Mouse (Mus musculus): ENCODE measurements around the gene Dna2. TPM values are rescaled to one million over a fixed set of nuclear protein-coding genes. Genes with fewer than 3 reads are reported as not detected.

The Dna2 gene
- 5.7 and 7.3 TPM in 2 replicates for polyA plus RNA-seq (2012; rRNA removed)

DNA sequence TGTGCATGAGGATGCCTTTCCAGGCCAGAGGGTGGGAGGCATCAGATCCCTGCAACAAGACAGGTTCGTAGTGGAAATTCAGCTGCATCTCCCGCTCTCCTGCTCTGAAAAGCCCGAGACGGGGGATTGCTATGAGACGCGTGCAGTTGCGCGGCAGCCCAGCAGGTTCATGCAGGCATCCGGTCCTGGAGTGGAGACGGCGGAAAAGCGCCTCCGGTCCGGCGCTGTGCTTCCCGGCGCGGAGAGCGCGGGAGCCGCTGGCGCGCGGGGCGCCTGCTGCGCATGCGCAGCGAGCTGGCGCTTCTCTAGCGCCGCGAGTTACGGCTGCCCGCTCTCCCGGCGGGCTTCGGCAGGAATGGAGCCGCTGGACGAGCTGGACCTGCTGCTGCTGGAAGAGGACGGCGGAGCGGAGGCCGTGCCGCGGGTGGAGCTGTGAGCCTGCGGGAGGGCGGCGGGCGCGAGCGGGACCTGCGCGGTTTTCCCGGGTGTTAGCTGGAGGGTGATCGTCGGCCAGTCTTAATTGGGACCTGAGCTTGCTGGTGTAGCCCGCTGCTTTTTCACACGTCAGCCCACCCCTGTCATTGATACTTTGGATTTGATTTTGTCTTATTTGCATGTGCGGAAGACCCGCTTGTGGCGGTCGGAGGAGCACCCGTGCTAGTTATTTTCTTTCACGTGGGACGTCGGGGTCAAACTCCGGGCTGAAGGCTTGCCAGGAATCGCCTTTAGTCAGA lies at the start of gene Dna2:
Gene Dna2, plus strand, starts transcription at position 289 of the 734 bp plus-strand sequence.

DNA sequence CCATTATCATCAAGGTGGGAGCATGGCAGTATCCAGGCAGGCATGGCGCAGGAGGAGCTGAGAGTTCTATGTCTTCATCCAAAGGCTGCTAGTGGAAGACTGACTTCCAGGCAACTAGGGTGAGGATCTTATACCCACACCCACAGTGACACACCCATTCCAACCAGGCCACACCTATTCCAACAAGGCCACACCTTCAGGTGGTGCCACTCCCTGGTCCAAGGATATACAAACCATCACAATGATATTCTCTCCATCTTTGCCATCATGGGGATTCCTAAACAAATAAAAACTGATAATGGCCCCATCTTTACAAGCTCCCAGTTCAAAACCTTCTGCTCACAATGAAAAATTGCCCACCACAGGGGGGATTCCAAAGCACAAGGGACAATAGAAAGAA lies 37.9 kb upstream of the Dna2 start, which contains the start of gene Tet1:
Gene Tet1, minus strand, starts transcription at position 101 of the 400 bp plus-strand sequence.

DNA sequence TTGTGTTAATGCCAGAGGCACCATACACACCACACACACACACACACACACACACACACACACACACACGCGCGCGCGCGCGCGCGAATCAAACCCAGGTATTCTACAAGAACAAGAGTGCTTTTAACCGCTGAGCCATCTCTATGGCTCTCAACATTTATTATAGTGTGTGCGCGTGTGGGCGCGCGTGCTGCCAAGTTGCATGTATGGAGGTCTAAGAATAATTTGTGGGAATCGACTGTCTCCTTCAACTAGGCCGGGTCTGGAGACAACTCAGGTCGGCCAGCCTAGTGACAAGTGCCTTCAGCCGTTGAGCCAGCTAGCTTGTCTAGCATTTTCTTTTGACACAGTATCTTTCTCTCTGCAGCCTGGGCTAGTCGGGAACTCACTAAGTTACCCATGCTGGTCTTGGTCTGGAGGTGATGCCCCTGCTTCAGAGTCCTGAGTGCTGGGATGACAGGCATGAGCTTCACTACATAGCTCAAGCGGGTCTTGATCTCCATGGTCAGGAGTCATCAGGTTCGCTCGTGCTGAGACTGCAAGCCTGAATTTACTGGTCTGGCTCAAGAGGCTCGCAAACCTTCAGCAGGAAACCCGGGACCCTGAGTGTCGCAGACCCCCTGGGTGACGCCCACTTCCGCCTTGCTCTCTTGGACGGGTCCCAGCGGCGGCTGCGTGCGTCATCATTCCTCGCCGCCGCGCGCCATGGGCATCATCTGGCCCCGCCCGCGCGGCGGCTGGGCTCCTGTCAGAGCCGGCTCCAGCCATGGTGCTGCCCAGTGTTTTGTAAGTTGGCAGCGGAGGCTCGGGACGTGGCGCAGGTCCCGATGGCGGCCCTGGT lies 26.7 kb upstream of the Dna2 start, which contains the start of gene Slc25a16:
Gene Slc25a16, plus strand, starts transcription at position 709 of the 841 bp plus-strand sequence.

DNA sequence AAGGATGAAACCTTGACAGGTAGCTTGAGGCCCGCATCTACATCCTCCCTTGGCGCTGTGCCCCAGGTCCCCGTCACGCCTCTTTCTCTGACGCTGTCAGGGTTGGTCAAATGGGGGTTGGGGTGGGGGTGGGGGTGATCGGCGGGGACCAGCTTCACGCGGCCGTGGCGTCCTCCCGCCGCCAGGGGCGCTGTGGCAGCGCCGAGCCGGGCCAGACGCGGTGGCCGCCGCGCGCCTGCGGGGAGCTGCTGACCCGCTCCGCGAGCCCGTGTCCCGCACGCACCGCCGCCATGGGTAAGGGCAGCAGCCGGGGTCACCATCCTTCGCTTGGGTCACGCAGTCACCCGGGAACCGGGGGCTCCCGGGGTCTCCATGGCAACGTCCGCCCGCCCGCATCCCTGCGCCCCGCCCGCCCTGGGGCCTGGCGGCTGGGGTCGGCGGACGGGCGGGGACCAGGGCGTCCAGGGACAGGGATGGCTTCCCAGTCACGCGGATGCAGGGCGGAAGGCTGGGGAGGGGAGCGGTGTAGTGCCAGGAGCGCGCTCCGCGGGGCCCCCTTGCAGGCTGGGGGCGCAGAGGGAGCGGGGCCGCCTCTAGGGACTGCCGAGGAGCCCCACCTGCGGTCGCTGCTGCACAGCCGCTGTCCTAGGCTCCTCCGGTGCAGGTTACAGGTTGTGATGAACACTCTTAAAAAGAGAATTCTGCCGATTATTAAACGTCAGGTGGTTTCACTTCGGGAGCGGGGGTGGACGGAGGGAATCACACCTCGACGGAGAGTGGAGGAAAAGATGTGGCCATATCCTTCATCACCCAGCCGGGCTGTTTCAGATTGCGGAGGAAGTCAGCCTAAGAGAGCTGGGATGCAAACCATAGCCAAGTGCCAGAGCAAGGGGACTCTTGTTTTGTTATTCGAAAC lies 33.5 kb downstream of the Dna2 start, which contains the start of gene Rufy2:
Gene Rufy2, plus strand, starts transcription at position 185 of the 916 bp plus-strand sequence.

Other genes with a start within 250 kb of the Dna2 start
- gene Stox1, start 220.9 kb upstream of the Dna2 start, polyA plus RNA-seq (2012; rRNA removed), result 3.4 and 4.1 TPM in 2 replicates
- 58.4 and 62.2 TPM in 2 replicates for gene Ccar1, start 154.7 kb upstream of the Dna2 start, polyA plus RNA-seq (2012; rRNA removed)
- 8.8 TPM in 2 replicates for gene Tet1, start 38.0 kb upstream of the Dna2 start, polyA plus RNA-seq (2012; rRNA removed)
- 17.1 and 17.2 TPM in 2 replicates for gene Slc25a16, start 26.4 kb upstream of the Dna2 start, polyA plus RNA-seq (2012; rRNA removed)
- gene Rufy2, start 33.2 kb downstream of the Dna2 start, polyA plus RNA-seq (2012; rRNA removed), result 52.0 and 56.6 TPM in 2 replicates
- 102 and 109 TPM in 2 replicates for gene Hnrnph3, start 77.2 kb downstream of the Dna2 start, polyA plus RNA-seq (2012; rRNA removed)
- 1.9 TPM in 2 replicates for gene Pbld2, start 77.3 kb downstream of the Dna2 start, polyA plus RNA-seq (2012; rRNA removed)
- gene Pbld1, start 113.1 kb downstream of the Dna2 start, polyA plus RNA-seq (2012; rRNA removed), result 0.13 and 0.27 TPM in 2 replicates
- 1.2 and 3.0 TPM in 2 replicates for gene Atoh7, start 152.6 kb downstream of the Dna2 start, polyA plus RNA-seq (2012; rRNA removed)